Mouse (Mus musculus) E14TG2a.4 (cell line): Measurements from ENCODE around the gene Elovl1.

Source experiments
- H3K27me3 ChIP-seq: 2 replicates; pipeline ENCODE4 v1.6.1; 2014; ENCODE audit warnings: low read length, control low read depth; ENCODE audit not compliant: insufficient read depth
- H3K36me3 ChIP-seq: 2 replicates; pipeline ENCODE4 v1.6.1; 2014; ENCODE audit warnings: low read length, control low read depth; ENCODE audit not compliant: insufficient read depth
- H3K4me1 ChIP-seq: replicated peaks from 2 replicates; pipeline ENCODE4 v1.6.1; 2014; ENCODE audit warnings: low read depth, low read length, control low read depth
- H3K4me3 ChIP-seq: replicated peaks from 2 replicates; pipeline ENCODE4 v1.5.1; 2014; ENCODE audit warnings: mild to moderate bottlenecking, low read length
- H3K9me3 ChIP-seq: 2 replicates; pipeline ENCODE4 v1.6.1; 2014; ENCODE audit warnings: low read length, control low read depth
- CTCF ChIP-seq: conservative IDR thresholded peaks from 2 replicates; pipeline ENCODE4 v1.5.1; 2014; ENCODE audit warnings: low read length
- NANOG ChIP-seq: IDR thresholded peaks from 2 replicates; pipeline ENCODE4 v1.6.1; 2014; ENCODE audit warnings: borderline replicate concordance, low read length, mixed read lengths
- POU5F1 ChIP-seq: IDR thresholded peaks from 2 replicates; pipeline ENCODE4 v1.6.1; 2014; ENCODE audit warnings: low read length, borderline replicate concordance

Elovl1 gene

GRCm38 (mm10) chr4:118427768-118428451, at the start of gene Elovl1:
Elovl1 (plus strand) TSS chr4:118428093.
- TF ChIP-seq POU5F1 (no peak), CTCF (no peak), NANOG (no peak)
- peaks cover 33% of the 10 kb centered on the region for H3K36me3 ChIP-seq
- no peaks in the 10 kb centered on the region for H3K9me3 ChIP-seq

GRCm38 (mm10) chr4:118383271-118383670, 44.6 kb upstream of the Elovl1 start:
- no peaks in the 10 kb centered on the region for H3K27me3 ChIP-seq
- peaks cover 3% of the 10 kb centered on the region; the same call in 1 of the 2 replicates for H3K4me1 ChIP-seq
- peaks cover 100% of the 10 kb centered on the region for H3K36me3 ChIP-seq
- H3K4me3 ChIP-seq = no peak overlapping the region
- H3K9me3 ChIP-seq = no peaks in the 10 kb centered on the region
- TF ChIP-seq NANOG (no peak), CTCF (no peak), POU5F1 (no peak)

More at GRCm38 (mm10) chr4:118427768-118428451, at the start of gene Elovl1:
- peak within 1 kb of the TSS; percentile 85 for H3K4me3 ChIP-seq
- H3K4me1 ChIP-seq = peaks cover 58% of the 10 kb centered on the region
- no peaks in the 10 kb centered on the region for H3K27me3 ChIP-seq

GRCm38 (mm10) chr4:118387316-118387715, 40.6 kb upstream of the Elovl1 start:
- Histone ChIP-seq H3K4me3 (no peak overlapping the region), H3K36me3 (peaks cover 100% of the 10 kb centered on the region), H3K9me3 (no peaks in the 10 kb centered on the region), H3K27me3 (no peaks in the 10 kb centered on the region), H3K4me1 (peaks cover 28% of the 10 kb centered on the region)
- no peak for TF ChIP-seq CTCF
- no peak for TF ChIP-seq NANOG
- TF ChIP-seq POU5F1 = no peak

GRCm38 (mm10) chr4:118390146-118390545, 37.7 kb upstream of the Elovl1 start:
- no peaks in the 10 kb centered on the region for H3K27me3 ChIP-seq
- no peaks in the 10 kb centered on the region for H3K9me3 ChIP-seq
- H3K4me3 ChIP-seq = no peak overlapping the region
- no peak for TF ChIP-seq NANOG
- no peak for TF ChIP-seq POU5F1
- no peak for TF ChIP-seq CTCF
- peaks cover 28% of the 10 kb centered on the region for H3K4me1 ChIP-seq
- peaks cover 100% of the 10 kb centered on the region for H3K36me3 ChIP-seq

GRCm38 (mm10) chr4:118394505-118394904, 33.4 kb upstream of the Elovl1 start:
- Histone ChIP-seq H3K36me3 (peaks cover 98% of the 10 kb centered on the region), H3K4me1 (peaks cover 19% of the 10 kb centered on the region), H3K9me3 (no peaks in the 10 kb centered on the region), H3K27me3 (no peaks in the 10 kb centered on the region), H3K4me3 (no peak overlapping the region)
- TF ChIP-seq NANOG (no peak), POU5F1 (no peak), CTCF (no peak)

GRCm38 (mm10) chr4:118395289-118395688, 32.6 kb upstream of the Elovl1 start:
- TF ChIP-seq CTCF = no peak
- TF ChIP-seq NANOG = no peak
- TF ChIP-seq POU5F1 = no peak
- no peaks in the 10 kb centered on the region for H3K27me3 ChIP-seq
- H3K36me3 ChIP-seq = peaks cover 98% of the 10 kb centered on the region
- no peak overlapping the region for H3K4me3 ChIP-seq
- no peaks in the 10 kb centered on the region for H3K9me3 ChIP-seq
- peaks cover 12% of the 10 kb centered on the region for H3K4me1 ChIP-seq

- H3K36me3 ChIP-seq = peaks cover 98% of the 10 kb centered on the region
- no peak overlapping the region for H3K4me3 ChIP-seq
- H3K27me3 ChIP-seq = no peaks in the 10 kb centered on the region
- peaks cover 6% of the 10 kb centered on the region for H3K4me1 ChIP-seq
- no peaks in the 10 kb centered on the region for H3K9me3 ChIP-seq
- TF ChIP-seq POU5F1 (no peak), CTCF (no peak), NANOG (no peak)
Observed at GRCm38 (mm10) chr4:118396433-118396832, 31.5 kb upstream of the Elovl1 start.

GRCm38 (mm10) chr4:118398400-118398799, 29.5 kb upstream of the Elovl1 start:
- peaks cover 6% of the 10 kb centered on the region for H3K4me1 ChIP-seq
- H3K27me3 ChIP-seq = no peaks in the 10 kb centered on the region
- no peak overlapping the region for H3K4me3 ChIP-seq
- TF ChIP-seq CTCF (no peak), NANOG (no peak), POU5F1 (no peak)
- peaks cover 98% of the 10 kb centered on the region for H3K36me3 ChIP-seq
- no peaks in the 10 kb centered on the region for H3K9me3 ChIP-seq

GRCm38 (mm10) chr4:118401421-118401820, 26.5 kb upstream of the Elovl1 start:
- TF ChIP-seq NANOG (no peak), CTCF (no peak), POU5F1 (no peak)
- Histone ChIP-seq H3K9me3 (no peaks in the 10 kb centered on the region), H3K4me3 (no peak overlapping the region)

More at GRCm38 (mm10) chr4:118401421-118401820, 26.5 kb upstream of the Elovl1 start:
- Histone ChIP-seq H3K27me3 (no peaks in the 10 kb centered on the region), H3K4me1 (peaks cover 4% of the 10 kb centered on the region), H3K36me3 (peaks cover 84% of the 10 kb centered on the region)
